Mouse (Mus musculus) stomach, embryonic 16.5 days (tissue): ENCODE results near the gene Neurl1a. TPM values are rescaled to one million over a fixed set of nuclear protein-coding genes. Genes with fewer than 3 reads are reported as not detected.

ENCODE experiments used
- ATAC-seq: fragments of 200-750 bp; cut with Nextera tagmentation; 2 replicates; pipeline ENCODE4 v1.8.0; 2017; ENCODE audit warnings: moderate number of reproducible peaks, moderate TSS enrichment; ENCODE audit not compliant: insufficient read depth, low FRiP score
- H3K27ac ChIP-seq: fragments of 300-500 bp; sonication (generic); 2 replicates; pipeline ENCODE4 v1.5.1; 2014; ENCODE audit warnings: low read length
- H3K27me3 ChIP-seq: fragments of 300-500 bp; sonication (generic); 2 replicates; pipeline ENCODE4 v1.6.1; 2014; ENCODE audit warnings: low read length, control low read depth, mixed read lengths; ENCODE audit not compliant: control insufficient read depth, insufficient read depth
- H3K36me3 ChIP-seq: fragments of 300-500 bp; sonication (generic); 2 replicates; pipeline ENCODE4 v1.6.1; 2014; ENCODE audit warnings: low read length; ENCODE audit not compliant: control insufficient read depth, insufficient read depth
- H3K4me1 ChIP-seq: fragments of 300-500 bp; sonication (generic); 2 replicates; pipeline ENCODE4 v1.6.1; 2014; ENCODE audit warnings: low read length, control low read depth, mixed read lengths; ENCODE audit not compliant: control insufficient read depth, insufficient read depth
- H3K4me2 ChIP-seq: fragments of 300-500 bp; sonication (generic); 2 replicates; pipeline ENCODE4 v1.6.1; 2014; ENCODE audit warnings: low read depth, low read length, mixed read lengths
- H3K4me3 ChIP-seq: fragments of 300-500 bp; sonication (generic); replicated peaks from 2 replicates; pipeline ENCODE4 v1.5.1; 2014; ENCODE audit warnings: mild to moderate bottlenecking, low read length
- H3K9ac ChIP-seq: fragments of 300-500 bp; sonication (generic); 2 replicates; pipeline ENCODE4 v1.6.1; 2014; ENCODE audit warnings: low read length
- H3K9me3 ChIP-seq: fragments of 300-500 bp; sonication (generic); replicated peaks from 2 replicates; pipeline ENCODE4 v1.6.1; 2016; ENCODE audit warnings: low read length, control low read depth; ENCODE audit not compliant: control insufficient read depth
- WGBS: fragments of 180-500 bp; shearing (Covaris S2); extraction: QIAGEN DNeasy Blood & Tissue Kit; methylation state at CpG from one replicate; pipeline ENCODE4 v1.1.7; 2014; 5-methylcytosine and 5-hydroxymethylcytosine counted together
- polyA plus RNA-seq: library from polyadenylated mRNA; unstranded; fragments of >200 nt; fragmentation: Nextera tagmentation; extraction: Ambion mirVana; gene quantifications from 2 replicates; pipeline ENCODE4 v1.2.1, GENCODE M21; 2015

The Neurl1a gene
- polyA plus RNA-seq, 1 experiment from 2014 or later: 6.8 TPM

DNA sequence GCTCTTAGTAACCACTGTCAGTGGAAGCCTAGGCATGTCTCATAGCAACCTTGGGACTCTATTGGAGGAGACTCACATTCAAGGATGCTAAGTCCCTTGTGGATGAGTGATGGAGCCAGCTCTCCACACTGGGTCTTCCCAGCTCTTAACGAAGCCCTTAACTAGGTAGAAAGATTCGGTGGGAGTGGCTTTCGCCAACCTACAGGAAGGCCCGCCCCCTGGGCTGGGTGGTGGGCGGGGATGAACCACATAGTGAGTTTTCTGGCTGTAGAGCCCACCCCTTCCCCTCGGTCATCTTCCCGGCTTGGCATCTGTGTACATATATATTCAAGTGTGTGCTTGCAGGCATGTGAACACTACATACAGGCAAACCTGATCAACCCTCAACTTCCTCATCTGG lies 62.3 kb downstream of the Neurl1a start:
- 0 out of 2 replicates have a peak overlapping the region, but pooled peaks have one; percentile 35 for H3K4me2 ChIP-seq
- no peaks in the 10 kb centered on the region for H3K9me3 ChIP-seq
- H3K27me3 ChIP-seq: no peaks in the 10 kb centered on the region
- H3K4me3 ChIP-seq: peak overlapping the region; percentile 3
- H3K27ac ChIP-seq: no peak overlapping the region
- H3K36me3 ChIP-seq: no peaks in the 10 kb centered on the region
- 58% methylated on average over 7 of the region's 7 CpGs for whole genome bisulfite sequencing
- H3K9ac ChIP-seq: no peak overlapping the region
- ATAC-seq: no peak
- H3K4me1 ChIP-seq: peaks cover 4% of the 10 kb centered on the region; the same call in 1 of the 2 replicates

- Histone ChIP-seq H3K27me3 (no peaks in the 10 kb centered on the region), H3K27ac (no peak overlapping the region), H3K9ac (no peak overlapping the region), H3K4me3 (no peak overlapping the region), H3K4me2 (no peak overlapping the region), H3K36me3 (no peaks in the 10 kb centered on the region), H3K9me3 (no peaks in the 10 kb centered on the region), H3K4me1 (peaks cover 4% of the 10 kb centered on the region; the same call in 1 of the 2 replicates)
- WGBS: 73% methylated on average over 4 of the region's 4 CpGs
- ATAC-seq: no peak
These were observed 63.6 kb downstream of the Neurl1a start for GRCm38 (mm10) chr19:47242227-47242626.

DNA sequence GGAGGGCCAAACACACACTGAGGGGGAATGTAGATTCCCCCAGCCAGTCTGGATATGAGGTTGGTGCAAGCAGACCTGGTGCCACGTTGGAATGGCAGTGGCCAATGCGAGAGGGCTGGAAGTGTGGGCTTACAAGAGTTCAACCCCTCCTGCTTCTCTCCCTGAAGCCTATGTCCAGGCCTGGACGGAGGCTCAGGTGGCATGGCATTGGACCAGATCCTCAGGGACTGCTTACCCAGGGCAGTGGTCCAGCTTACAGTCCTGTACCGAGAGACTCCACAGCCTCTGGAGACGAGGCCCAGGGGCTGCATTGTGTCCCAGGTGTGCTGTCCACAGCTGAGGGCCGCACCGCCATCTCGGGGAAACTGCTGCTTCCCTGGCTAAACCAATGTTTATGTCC lies 66.9 kb downstream of the Neurl1a start:
- 70% methylated on average over 8 of the region's 8 CpGs for WGBS

GRCm38 (mm10) chr19:47247791-47248190 lies 69.2 kb downstream of the Neurl1a start:
- peak overlapping the region; percentile 44; the same call in 1 of the 2 replicates for H3K9ac ChIP-seq
- H3K9me3 ChIP-seq: no peaks in the 10 kb centered on the region
- no peak overlapping the region for H3K4me3 ChIP-seq
- no peak overlapping the region for H3K27ac ChIP-seq
- peaks cover 14% of the 10 kb centered on the region for H3K27me3 ChIP-seq
- 14% methylated on average over 11 of the region's 11 CpGs for WGBS
- ATAC-seq: no peak
- H3K4me2 ChIP-seq: no peak overlapping the region
- H3K4me1 ChIP-seq: peaks cover 21% of the 10 kb centered on the region
- H3K36me3 ChIP-seq: no peaks in the 10 kb centered on the region

More for the DNA sequence above, 66.9 kb downstream of the Neurl1a start:
- H3K4me2 ChIP-seq: no peak overlapping the region
- no peaks in the 10 kb centered on the region; the same call in 1 of the 2 replicates for H3K27me3 ChIP-seq
- peaks cover 21% of the 10 kb centered on the region for H3K4me1 ChIP-seq
- no peak overlapping the region for H3K9ac ChIP-seq
- no peaks in the 10 kb centered on the region for H3K36me3 ChIP-seq
- H3K4me3 ChIP-seq: no peak overlapping the region
- H3K9me3 ChIP-seq: no peaks in the 10 kb centered on the region
- no peak for ATAC-seq
- no peak overlapping the region for H3K27ac ChIP-seq

DNA sequence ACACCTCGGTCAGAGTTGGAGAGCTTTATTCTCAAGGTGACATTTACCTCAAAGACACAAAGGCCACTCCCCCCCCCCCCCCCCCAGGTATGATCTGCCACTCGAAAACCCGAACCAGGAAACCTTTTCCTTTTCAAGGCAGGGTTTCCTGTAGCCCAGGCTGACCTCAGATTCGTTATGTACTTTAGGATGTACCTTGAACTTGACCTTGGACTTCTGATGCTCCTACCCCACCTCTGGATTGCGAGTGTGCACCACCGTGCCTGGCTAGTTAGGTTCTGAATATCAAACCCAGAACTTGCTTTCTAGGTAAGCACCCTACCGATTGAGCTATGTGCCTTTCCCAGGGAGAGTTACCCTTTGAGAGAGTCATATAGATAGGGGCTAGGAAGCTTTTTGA lies 69.7 kb downstream of the Neurl1a start:
- no peak for ATAC-seq
- Histone ChIP-seq H3K4me2 (no peak overlapping the region), H3K27ac (no peak overlapping the region)

DNA sequence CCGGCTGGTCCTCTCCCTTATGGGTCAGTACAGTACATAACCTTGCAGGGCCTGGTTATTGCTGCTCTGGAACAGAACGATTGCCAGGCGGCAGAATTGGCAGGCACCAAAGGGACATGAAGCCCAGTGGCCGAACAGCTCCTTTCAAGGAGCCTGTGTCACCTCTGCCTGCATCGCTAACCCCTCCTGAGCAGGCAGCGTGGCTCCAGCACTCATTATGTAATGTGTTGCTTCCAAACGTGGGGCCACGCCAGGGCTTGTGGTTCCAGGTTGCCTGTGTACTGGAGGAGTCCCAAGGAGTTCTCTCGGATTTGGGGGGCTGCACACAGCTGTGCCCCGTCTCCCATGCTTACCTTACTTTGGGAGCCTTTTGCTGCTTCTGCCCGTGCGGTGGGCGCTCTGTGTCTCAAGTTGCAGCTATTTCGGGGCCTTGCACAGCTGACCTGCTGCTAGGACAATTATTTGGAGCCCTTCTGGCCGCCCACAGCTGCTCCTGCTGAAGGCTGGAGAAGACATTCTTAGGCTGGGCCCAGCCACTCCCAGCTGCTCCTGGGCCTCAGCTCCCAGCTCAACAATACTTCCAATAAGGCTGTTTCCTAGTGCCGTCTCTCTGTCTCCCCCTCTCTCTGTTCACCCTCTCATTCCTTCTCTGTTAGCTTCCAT lies 70.4 kb downstream of the Neurl1a start:
- Histone ChIP-seq H3K27me3 (peaks cover 26% of the 10 kb centered on the region), H3K36me3 (no peaks in the 10 kb centered on the region), H3K9me3 (no peaks in the 10 kb centered on the region), H3K4me1 (peaks cover 24% of the 10 kb centered on the region), H3K9ac (peak overlapping the region; percentile 37; the same call in 1 of the 2 replicates), H3K27ac (no peak overlapping the region), H3K4me2 (no peak overlapping the region), H3K4me3 (no peak overlapping the region)
- WGBS: 56% methylated on average over 16 of the region's 16 CpGs
- no peak for ATAC-seq

More for the DNA sequence above, 69.7 kb downstream of the Neurl1a start:
- Histone ChIP-seq H3K9me3 (no peaks in the 10 kb centered on the region), H3K9ac (peak overlapping the region; percentile 44; the same call in 1 of the 2 replicates), H3K4me3 (no peak overlapping the region), H3K4me1 (peaks cover 26% of the 10 kb centered on the region), H3K27me3 (peaks cover 19% of the 10 kb centered on the region), H3K36me3 (no peaks in the 10 kb centered on the region)
- 61% methylated on average over 7 of the region's 7 CpGs for WGBS

GRCm38 (mm10) chr19:47250931-47251330 lies 72.3 kb downstream of the Neurl1a start:
- ATAC-seq: no peak
- Histone ChIP-seq H3K9ac (no peak overlapping the region), H3K4me1 (peaks cover 24% of the 10 kb centered on the region), H3K27me3 (peaks cover 30% of the 10 kb centered on the region), H3K27ac (no peak overlapping the region), H3K9me3 (no peaks in the 10 kb centered on the region), H3K4me3 (no peak overlapping the region), H3K36me3 (no peaks in the 10 kb centered on the region), H3K4me2 (no peak overlapping the region)
- 84% methylated on average over 6 of the region's 6 CpGs for WGBS

DNA sequence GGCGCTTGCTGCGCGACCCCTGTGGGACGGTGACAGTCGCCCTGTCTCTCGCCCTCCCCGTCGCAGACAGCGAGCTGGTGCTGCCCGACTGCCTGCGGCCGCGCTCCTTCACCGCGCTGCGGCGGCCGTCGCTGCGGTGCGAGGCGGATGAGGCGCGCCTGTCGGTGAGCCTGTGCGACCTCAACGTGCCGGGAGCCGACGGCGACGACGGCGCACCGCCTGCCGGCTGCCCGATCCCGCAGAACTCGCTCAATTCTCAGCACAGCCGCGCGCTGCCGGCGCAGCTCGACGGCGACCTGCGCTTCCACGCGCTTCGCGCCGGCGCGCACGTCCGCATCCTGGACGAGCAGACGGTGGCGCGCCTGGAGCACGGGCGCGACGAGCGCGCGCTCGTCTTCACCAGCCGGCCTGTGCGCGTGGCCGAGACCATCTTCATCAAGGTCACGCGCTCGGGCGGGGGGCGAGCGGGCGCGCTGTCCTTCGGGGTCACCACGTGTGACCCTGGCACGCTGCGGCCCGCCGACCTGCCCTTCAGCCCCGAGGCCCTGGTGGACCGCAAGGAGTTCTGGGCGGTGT lies 74.5 kb downstream of the Neurl1a start:
- Histone ChIP-seq H3K9ac (peak overlapping the region; percentile 63), H3K9me3 (no peaks in the 10 kb centered on the region), H3K4me1 (peaks cover 16% of the 10 kb centered on the region), H3K4me2 (peak overlapping the region; percentile 57), H3K36me3 (no peaks in the 10 kb centered on the region), H3K27ac (no peak overlapping the region), H3K4me3 (peak overlapping the region; percentile 42), H3K27me3 (peaks cover 30% of the 10 kb centered on the region)
- WGBS: 4% methylated on average over 90 of the region's 90 CpGs
- ATAC-seq: peak; percentile 42; the same call in 1 of the 2 replicates

DNA sequence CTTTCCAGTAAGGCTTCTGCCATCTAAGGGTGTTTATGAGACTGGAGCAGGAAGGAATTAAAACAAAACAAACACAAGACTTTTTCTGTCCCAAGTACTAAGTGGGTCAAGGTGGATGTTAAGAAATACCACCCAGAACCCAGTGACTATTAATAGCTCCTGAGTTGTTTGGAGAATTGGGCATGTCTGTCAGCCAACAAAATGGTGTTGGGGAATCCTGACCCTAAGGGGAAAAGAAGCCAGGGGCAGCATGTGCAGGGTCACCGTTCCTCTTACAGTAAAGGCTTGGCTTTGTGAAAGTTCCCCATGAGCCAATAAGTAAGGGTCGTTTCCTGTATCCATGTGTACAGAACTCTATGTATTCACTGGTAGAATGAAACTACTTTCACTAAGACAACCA lies 76.4 kb downstream of the Neurl1a start:
- no peak overlapping the region for H3K4me3 ChIP-seq
- H3K9ac ChIP-seq: no peak overlapping the region
- no peaks in the 10 kb centered on the region for H3K36me3 ChIP-seq
- no peak overlapping the region for H3K27ac ChIP-seq
- ATAC-seq: no peak
- H3K27me3 ChIP-seq: peaks cover 30% of the 10 kb centered on the region
- no peaks in the 10 kb centered on the region for H3K9me3 ChIP-seq
- 56% methylated on average over 2 of the region's 2 CpGs for WGBS
- no peak overlapping the region for H3K4me2 ChIP-seq
- peaks cover 7% of the 10 kb centered on the region; the same call in 1 of the 2 replicates for H3K4me1 ChIP-seq
